Mouse (Mus musculus) T-cell, adult 2 months (primary cell): ENCODE measurements around the gene Cebpa.

Experiments
- DNase-seq: peaks from one replicate; pipeline ENCODE4 v3.0.0; 2022; ENCODE audit warnings: low spot score

Cebpa gene

DNA sequence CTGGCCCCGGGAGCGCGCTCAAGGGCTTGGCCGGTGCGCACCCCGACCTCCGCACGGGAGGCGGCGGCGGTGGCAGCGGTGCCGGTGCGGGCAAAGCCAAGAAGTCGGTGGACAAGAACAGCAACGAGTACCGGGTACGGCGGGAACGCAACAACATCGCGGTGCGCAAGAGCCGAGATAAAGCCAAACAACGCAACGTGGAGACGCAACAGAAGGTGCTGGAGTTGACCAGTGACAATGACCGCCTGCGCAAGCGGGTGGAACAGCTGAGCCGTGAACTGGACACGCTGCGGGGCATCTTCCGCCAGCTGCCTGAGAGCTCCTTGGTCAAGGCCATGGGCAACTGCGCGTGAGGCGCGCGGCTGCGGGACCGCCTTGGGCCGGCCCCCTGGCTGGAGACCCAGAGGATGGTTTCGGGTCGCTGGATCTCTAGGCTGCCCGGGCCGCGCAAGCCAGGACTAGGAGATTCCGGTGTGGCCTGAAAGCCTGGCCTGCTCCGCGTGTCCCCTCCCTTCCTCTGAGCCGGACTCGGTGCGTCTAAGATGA lies 1.1 kb downstream of the Cebpa start:
- DNase-seq = no peak

DNA sequence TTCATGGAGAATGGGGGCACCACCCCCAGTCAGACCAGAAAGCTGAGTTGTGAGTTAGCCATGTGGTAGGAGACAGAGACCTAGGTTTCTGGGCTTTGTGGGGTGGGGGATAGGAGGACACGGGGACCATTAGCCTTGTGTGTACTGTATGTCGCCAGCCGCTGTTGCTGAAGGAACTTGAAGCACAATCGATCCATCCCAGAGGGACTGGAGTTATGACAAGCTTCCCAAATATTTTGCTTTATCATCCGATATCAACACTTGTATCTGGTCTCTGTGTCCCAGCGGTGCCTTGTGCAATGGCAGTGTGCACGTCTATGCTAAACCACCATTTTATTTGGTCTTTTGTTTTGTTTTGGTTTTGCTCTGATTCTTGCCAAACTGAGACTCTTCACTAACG lies 2.1 kb downstream of the Cebpa start:
- DNase-seq = no peak

DNA sequence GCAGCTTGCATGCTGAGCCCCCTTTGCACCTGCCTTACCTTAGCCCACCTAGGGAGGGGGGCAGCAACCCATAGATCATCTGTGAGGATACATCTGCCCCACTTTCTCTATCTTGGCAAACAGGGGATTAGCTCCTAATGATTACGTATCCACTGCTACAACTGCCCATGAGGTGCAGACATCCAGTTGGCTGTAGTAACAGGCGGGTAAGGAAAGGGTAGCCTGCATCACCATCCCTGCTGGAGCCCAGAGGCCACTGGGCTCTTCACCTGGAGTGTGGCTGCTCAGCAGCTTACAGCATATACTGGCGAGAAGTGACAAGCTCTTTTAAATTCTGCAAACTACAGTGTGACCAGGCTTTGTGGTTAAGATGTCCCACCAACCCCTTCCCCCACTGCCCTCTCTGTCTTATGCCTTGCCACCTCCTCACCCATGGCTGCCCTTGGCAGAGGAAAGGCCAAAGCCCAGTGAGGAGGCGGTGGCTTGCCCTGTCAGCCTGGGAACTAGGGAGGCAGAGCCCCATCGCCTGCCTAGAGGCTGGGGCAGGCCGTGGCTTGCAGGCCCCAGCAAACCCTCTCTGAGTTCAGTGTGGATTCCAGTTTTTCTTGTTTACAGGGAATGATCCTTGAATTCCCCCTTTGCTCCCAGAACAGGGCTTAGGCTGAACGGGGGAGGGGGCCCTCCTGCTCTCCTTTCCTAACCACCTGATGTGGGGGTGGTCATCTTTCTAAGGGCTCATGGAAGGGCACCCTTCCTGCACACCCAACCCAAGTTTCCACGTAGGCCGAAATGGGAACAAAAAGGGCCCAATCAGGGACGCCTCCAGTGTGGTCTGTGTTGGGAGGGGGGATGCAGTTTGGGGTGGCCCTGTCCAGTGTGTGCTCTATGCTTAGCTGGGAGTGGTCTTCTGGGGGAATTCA lies 3.6 kb downstream of the Cebpa start:
- DNase-seq = no peak

DNA sequence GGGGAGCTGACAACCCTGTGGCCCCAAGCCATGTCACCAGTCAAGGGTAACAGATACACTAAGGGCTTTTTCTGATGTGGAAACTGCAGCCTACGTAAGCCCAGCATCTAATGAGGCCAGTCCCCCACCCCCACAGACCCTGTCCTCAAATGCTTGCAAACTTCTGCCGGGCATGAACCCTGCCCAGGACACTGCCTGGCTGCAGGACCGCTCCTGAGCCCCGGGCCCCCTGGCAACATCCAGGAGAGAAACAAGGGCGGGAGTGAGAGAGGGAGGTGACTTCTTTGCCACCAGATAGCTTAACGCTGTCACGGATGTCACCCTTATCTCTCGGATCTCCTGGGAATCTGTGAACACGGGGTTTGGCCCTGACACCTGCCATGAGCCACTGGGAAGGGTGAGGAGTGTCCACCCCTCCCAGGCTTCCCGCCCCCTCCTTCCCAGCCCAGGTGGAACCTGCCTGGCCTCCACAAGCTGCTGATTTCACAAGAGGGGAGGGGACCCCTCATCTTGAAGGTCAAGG lies 4.4 kb downstream of the Cebpa start:
- DNase-seq = no peak

DNA sequence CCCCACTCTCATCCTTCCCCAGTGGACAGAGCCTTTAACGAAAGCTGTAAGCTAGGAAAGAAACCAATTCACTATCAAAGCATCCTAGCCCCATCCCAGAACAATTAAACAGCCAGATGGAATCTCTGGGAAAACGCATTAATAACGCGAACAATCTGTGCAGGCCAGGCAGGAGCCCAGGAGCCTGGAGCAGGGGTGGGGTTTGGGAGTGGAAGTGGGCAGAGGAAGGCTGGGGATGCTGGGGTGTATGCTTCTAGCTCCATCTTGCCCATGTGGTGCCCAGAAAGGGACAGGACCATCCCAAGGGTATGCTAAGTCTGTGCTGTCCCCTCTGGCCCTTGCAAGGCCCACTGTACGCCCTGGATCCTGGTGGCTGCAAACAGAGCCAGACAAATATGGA lies 5.1 kb downstream of the Cebpa start:
- no peak for DNase-seq

DNA sequence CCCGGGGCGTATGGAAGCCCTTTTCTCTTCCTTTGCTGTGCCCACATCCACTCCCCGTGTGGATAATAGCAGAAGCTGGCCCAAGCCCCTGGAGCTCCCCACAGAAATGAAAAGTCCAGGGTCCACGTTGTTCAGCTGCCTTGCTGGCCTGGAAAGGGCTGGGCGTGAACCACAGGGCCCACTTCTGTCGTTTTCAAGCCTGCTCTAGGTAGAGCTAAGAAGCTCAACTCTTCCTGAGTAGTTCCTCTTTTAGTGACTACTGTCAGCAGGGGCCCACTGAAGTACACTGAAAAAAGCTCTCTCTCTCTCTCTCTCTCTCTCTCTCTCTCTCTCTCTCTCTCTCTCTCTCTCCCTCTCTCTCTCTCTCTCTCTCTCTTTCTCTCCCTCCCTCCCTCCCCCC lies 5.7 kb downstream of the Cebpa start:
- no peak for DNase-seq

DNA sequence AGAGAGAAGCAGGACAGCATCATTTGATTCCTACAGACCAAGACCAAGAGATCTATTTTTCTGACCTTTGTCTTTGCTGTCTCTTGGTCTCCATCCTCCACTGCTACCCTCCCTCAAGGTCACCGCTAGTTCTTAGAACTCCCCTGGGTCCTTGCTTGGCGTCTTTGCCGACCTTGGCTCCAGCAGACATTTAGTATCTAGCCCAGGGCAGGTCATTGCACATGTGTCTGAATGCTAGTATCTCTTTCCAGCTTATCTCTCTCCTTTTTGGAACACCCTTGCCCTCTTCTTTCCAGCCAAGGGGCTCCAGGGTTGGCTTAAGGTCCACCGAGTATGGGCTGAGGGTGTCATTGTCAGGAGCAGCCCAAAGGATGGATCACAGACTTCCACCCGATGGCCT lies 6.9 kb downstream of the Cebpa start:
- DNase-seq = no peak

DNA sequence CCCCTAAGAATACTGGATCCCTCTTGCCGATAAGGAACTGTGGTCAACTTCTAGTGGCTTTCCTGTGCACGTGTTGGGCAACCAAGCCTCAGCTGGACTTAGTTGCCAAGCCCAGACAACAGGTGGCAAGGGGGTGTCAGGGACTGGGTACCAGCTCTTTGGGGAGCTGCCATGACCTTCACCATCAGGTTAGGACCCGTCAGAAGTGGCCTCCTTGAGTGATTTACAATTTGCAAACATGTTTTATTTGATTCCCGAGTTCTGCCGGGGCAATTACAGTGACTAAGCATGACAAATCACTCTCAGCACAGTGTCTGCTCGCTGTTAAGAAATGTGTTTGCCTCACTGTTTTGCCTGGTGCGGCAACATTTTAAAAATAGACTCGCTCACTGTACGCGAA lies 7.9 kb downstream of the Cebpa start:
- no peak for DNase-seq

DNA sequence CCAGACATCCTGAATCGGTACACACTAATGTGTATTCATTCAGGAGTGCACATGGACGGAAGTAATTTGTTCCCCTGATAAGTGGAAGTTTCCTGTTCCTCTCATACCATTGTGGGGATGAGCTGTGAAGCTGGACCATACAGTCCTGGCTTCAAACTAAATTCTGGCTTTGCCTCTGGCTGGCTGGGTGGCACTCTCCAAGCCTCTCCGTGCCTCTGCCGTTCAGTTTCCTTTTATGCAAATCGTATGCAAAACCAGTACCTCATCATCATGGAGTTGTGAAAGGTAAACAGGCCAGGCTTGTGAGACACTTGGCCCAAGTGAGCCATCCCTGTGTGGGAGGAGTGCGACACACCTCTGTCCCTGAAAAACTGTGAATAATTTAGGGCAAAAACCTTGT lies 8.6 kb downstream of the Cebpa start:
- DNase-seq = no peak

DNA sequence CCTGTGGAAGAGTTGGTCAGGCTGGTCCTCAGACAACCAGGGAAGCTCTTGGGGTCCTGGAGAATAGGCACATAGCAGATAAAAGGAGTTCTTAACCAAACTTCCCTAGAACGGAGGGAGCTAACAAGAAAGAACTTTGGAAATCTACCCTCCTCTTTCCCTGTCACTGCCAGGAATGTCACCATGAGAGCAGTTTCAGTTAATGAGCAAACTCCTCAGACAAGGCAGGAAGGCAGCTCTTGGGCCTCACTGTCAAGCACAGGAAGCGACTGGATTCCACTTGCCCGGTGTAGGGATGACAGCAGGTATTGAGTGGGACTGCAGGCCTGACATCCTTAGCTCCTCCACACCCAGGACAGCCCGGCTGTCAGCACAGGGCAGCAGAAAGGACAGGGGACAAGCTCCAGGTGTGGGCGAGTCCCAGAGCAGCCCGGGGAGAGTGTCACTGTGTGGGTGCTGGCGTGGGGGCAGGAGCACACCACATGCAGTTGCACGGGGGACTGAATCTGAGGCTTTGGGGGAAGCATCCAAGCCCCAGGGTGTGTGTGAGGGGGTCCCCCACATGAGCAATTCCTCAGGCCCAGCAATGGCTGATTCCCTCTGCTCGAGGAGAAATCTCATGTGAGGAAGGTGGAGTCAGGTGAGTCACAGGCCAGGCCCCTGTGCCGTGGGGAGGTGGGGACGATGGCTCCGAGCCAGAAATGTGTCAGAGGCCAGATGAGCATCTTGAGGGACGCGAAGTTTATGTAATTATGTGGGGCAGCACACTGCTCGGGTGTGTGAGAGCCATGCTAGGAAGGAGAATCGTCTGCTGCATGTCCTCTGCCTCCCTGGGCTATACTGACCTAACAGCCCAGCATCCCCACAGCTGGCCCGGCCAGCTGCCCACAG lies 9.8 kb downstream of the Cebpa start:
- no peak for DNase-seq

DNA sequence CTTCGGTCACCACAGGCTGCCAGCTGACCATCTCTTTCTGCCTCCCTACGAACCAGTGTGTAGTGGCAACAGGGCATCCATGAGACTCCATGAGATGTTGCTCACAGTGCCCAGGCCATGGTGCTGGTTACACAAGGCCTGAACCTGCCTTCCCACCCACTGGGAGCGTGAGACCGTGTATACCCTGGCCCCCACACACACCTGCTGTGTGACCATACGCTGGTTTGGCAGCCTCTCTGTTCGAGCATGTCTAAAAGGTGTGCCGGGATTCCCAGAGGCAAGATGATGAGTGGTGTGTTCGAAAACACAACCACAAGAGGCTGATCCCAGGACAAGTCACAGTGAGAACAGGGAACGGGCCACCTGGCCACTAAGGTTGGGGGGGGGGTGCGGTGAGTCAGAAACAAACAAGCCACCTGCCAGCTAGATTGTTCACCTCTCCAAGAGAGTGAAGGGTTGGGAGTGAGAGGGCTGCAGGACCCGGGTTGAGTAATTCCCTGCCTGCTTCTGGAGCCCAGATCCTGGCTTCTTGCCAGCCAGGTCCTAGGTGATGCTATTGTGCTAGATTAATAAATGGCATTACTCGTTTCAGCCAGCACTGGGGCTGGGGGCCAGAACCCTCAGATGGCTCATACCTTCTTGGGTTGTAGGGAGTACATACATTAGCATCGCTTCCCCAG lies 11.1 kb downstream of the Cebpa start:
- DNase-seq = no peak

DNA sequence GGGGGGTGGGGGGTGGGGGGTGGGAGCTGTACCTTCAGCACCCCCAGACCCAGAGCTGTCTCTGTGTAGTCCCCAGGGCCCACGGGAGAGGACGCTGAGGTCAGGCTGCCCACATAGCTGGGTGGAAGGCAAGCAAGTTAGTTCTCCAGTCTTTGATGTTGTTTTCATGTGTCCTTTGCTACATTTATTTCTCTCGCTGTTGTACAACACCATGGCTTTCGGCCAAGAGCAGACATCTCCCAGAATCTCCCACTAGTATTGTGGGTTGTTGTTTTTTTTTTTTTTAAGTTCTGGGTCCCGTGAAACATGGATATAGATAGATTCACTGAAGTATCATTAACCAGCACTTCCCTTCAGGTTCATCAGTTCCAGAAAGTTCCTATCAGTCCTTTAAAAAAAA lies 11.8 kb downstream of the Cebpa start:
- DNase-seq = no peak

DNA sequence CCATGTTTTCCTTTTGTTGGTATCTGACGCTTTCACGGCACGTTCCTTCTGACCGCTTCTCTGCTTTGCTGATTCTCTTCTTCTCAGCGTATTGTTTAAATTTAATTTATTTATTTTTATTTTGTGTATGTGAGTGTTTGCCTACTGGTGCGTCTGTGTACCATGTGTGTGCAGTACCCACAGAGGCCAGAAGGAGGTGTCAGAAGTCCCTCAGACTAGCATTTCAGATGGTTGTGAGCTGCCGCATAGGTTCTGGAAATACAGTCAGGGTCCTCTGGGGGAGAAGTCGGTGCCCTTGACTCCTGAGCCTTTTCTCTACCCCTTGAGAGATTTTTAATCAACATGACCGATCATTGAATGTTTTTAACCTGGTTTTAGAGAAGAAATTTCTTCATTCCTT lies 12.5 kb downstream of the Cebpa start:
- no peak for DNase-seq

DNA sequence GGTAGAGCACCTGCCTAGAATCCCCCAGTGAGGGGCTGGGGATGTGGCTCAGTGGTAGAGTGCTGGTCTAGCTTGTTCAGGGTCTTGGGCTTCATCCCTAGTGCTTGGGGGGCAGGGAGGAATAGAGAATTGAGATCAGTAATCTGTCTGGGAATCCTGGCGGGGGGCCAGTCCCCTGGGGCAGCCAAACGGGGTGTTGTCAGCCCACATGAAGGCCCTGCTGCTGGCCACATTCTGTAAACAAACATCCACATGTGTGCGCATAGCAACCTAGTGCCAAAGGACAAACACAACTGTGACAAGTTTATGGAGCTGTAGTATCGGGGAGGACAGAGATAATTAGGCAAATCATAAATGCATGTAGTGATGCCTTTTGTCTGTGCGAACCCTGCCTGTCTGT lies 15.5 kb downstream of the Cebpa start:
- no peak for DNase-seq

DNA sequence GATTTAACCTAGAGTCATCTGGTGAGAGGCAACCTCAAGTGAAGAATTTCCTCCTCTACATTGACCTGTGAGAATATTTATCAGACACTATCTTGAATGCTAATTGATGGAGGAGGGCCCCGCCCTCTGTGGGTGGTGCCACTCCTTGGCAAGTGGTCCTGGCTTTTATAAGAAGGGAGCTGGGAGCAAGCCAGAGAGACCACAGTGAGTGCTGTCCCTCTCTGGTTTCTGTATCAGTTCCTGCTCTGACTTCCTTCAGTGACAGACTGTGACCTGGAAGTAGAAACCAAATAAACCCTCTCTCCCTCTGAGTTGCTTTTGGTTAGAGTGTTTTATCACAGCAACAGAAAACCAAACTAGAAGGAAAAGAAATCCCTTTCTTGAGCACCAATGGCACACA lies 18.4 kb downstream of the Cebpa start:
- DNase-seq = no peak

DNA sequence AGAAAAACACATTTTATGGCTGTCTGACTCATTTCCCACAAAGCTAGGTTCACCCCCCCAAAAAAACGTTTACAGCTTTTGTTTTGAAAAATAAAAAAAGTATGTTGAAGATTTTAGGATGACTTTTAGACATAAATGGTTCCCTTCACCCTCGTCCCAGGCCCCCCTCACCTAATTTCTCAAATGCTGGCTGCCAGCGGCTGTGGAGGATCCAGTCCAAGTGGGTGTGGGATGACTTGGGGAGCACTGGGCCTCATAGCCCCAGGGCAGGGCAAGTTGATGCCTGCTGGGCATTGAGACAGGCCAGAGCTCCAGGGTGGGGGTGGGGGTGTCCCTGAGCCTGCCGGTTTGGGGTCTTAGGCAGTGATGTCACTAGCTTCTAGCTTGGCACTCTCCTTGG lies 19.4 kb downstream of the Cebpa start:
- no peak for DNase-seq

DNA sequence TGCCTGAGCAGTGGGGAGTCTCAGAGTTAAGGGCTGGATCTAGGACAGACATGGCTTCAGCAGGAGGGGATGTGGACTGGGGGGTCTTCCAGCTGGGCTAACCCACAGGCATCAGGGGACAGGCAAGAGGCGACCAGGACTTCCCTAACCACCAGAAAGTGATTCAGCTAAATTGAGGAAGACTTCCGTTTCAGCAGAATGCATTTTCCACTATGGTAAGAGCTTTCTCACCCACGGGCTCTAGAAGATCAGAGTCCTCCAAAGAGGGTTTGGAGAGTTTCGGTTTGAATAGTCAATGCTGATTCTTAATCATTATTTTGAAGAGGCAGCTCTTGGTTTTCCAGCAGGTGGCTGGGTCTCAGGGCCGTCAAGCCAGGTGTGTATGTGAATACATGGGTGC lies 20.8 kb downstream of the Cebpa start:
- no peak for DNase-seq

DNA sequence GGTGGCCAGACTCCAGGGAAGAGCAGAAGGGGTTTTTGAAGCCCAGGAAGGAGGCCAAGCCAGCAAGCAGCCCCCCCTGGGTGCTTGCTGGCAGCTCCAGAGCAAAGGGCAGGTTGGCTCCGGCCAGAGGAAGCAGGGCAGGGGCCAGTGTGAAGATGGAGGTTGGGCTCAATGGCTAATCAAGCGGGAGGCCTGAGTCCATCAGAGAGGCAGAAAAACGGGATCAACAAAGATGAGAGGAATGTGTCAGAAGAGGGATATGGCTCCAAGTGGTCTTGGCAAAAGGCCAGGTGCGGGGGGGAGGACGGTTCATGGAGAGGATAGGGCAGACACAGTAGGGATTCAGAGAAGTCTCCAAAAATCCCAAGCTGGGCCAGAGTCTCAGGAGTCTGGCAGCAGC lies 22.4 kb downstream of the Cebpa start:
- DNase-seq = no peak

DNA sequence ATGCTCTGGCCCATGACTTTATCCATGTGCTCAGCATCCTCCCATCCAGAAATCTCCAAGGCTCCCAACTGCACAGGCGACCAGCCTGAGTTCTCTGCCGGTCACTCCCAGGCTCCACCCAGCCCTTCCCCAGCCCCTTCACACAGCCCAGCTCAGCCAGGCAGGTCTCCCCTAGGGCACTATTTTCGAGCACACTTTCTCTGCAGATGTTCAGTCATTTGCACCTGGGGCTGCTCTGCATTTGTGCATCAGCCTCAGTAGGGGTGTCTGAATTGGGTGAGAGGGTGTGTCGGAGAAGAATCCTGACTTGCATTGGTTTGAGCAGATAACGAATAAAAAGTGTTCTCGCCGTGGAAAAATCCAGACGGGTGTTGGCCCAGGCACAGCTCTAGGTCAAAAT lies 23.4 kb downstream of the Cebpa start:
- no peak for DNase-seq

DNA sequence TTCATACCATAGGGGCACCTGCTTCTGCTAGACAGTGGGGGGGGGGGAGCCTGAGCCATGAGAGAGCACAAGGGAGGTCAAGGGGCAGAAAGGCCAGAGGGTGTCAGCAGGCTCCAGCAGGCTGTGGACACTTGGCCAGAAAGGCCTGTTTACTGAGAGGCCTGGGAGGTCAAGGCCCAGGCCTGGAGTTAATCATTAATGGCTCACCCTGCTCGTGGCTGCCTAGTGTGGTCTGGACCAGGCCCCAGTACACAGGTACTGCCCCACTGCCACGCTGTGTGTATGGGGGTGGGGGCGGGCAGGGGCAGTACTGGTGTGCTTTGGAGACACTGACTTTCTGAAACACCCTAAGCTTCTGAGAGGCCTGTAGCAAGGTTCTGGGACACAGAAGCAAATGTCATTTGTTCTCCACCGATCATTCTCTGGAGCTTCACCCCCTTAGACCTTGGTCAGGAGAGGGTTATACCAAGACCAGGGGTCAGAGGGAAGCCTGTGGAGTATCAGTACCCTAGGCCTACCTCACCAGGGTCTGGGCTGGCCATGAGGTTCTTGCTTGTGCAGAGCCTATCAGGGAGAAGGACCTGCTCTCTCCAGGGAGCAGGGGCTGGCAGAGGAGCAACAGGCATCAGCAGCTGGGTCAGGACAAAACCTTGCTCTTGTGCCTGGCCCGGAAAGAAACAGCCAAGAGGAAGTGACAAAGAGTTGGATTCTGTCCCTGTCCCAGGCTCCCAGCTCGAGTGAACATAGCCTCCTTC lies 24.9 kb downstream of the Cebpa start:
- no peak for DNase-seq

DNA sequence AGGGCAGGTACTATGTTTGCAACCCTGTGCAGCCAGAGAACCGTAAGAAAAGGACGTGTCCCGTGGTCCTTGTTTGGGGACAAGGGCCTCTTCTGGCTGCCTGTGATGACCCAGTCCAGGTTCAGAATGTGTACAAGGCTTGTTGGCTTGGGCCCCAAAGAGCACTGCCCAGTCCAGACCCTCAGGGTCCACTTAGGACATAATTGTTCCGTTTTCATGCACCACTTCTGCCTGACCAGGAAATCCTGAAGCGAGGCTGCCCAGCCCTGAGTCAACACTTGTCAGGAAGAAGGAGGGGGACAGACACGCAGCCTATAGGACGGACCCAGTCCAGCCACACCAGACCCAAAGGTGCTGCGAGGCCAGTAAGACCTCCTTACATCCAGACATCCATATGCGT lies 26.0 kb downstream of the Cebpa start:
- no peak for DNase-seq
